Mouse (Mus musculus) limb, embryonic 13.5 days (tissue): ENCODE data around the gene Rnf225. TPM values are rescaled to one million over a fixed set of nuclear protein-coding genes. Genes with fewer than 3 reads are reported as not detected.
"Not testable (repeated sequence)": the region's sequence is repeated elsewhere in the genome, so short reads cannot be mapped to it uniquely, and the experiment has no call there.

Experiments used
- ATAC-seq: fragments of 200-750 bp; cut with Nextera tagmentation; 2 replicates; pipeline ENCODE4 v1.8.0; 2017; ENCODE audit warnings: low read depth, moderate number of reproducible peaks, moderate TSS enrichment; ENCODE audit not compliant: low FRiP score
- H3K27ac ChIP-seq: fragments of 300-500 bp; sonication (generic); 2 replicates; pipeline ENCODE4 v1.5.1; 2015; ENCODE audit warnings: inconsistent platforms, mild to moderate bottlenecking, moderate library complexity
- H3K27me3 ChIP-seq: fragments of 300-500 bp; sonication (generic); 2 replicates; pipeline ENCODE4 v1.6.1; 2015; ENCODE audit warnings: mild to moderate bottlenecking, inconsistent platforms
- H3K36me3 ChIP-seq: fragments of 300-500 bp; sonication (generic); 2 replicates; pipeline ENCODE4 v1.6.1; 2015; ENCODE audit warnings: inconsistent platforms, mild to moderate bottlenecking, moderate library complexity
- H3K4me1 ChIP-seq: fragments of 300-500 bp; sonication (generic); 2 replicates; pipeline ENCODE4 v1.6.1; 2015; ENCODE audit warnings: inconsistent platforms
- H3K4me2 ChIP-seq: fragments of 300-500 bp; sonication (generic); replicated peaks from 2 replicates; pipeline ENCODE4 v1.6.1; 2015; ENCODE audit warnings: inconsistent platforms, mild to moderate bottlenecking, moderate library complexity
- H3K4me3 ChIP-seq: fragments of 300-500 bp; sonication (generic); 2 replicates; pipeline ENCODE4 v1.5.1; 2015; ENCODE audit warnings: moderate library complexity, mild to moderate bottlenecking, inconsistent platforms
- H3K9ac ChIP-seq: fragments of 300-500 bp; sonication (generic); 2 replicates; pipeline ENCODE4 v1.6.1; 2015; ENCODE audit warnings: mild to moderate bottlenecking, inconsistent platforms
- H3K9me3 ChIP-seq: fragments of 300-500 bp; sonication (generic); 2 replicates; pipeline ENCODE4 v1.6.1; 2016; ENCODE audit warnings: inconsistent platforms
- WGBS: fragments of 180-500 bp; shearing (Covaris S2); methylation state at CpG from one replicate; pipeline ENCODE4 v1.1.7; 2015; 5-methylcytosine and 5-hydroxymethylcytosine counted together
- polyA plus RNA-seq: library from polyadenylated mRNA; unstranded; fragments of >200 nt; fragmentation: Nextera tagmentation; extraction: Ambion mirVana; gene quantifications from 2 replicates; pipeline ENCODE4 v1.2.1, GENCODE M21; 2015

The Rnf225 gene
- polyA plus RNA-seq, 1 experiment from 2014 or later: 0.64 TPM

DNA sequence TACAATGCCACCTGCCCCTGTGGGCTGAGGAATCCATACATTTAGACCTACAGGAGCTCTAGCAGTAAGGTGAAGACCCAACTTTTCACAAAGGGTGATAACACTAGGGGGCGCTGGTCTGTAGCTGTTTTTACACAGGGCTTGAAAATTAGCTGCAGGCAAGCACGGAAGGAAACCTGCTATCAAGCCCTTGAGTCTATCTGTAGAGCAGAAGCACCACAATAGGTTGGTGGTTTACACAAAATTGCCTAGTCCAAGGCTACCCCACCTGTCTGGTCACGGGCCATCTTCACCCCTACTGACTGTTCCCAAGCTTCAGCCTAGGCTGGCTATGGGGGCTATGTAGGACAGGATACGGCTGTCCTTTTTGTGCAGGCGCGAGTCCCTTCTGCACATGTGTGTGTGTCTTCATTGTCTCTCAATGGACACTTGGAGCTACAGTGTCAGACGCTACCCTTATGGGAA, 17.7 kb upstream of the Rnf225 start:
- peaks cover 6% of the 10 kb centered on the region; the same call in 1 of the 2 replicates for H3K4me1 ChIP-seq
- peak overlapping the region; percentile 62 for H3K4me2 ChIP-seq
- peaks cover 49% of the 10 kb centered on the region for H3K36me3 ChIP-seq
- WGBS: 47% methylated on average over 7 of the region's 7 CpGs
- H3K4me3 ChIP-seq: peak overlapping the region; percentile 51
- H3K27ac ChIP-seq: peak overlapping the region; percentile 88; the same call in 1 of the 2 replicates
- no peaks in the 10 kb centered on the region for H3K27me3 ChIP-seq
- peak; percentile 17; the same call in 1 of the 2 replicates for ATAC-seq
- peak overlapping the region; percentile 66 for H3K9ac ChIP-seq
- H3K9me3 ChIP-seq: no peaks in the 10 kb centered on the region

DNA sequence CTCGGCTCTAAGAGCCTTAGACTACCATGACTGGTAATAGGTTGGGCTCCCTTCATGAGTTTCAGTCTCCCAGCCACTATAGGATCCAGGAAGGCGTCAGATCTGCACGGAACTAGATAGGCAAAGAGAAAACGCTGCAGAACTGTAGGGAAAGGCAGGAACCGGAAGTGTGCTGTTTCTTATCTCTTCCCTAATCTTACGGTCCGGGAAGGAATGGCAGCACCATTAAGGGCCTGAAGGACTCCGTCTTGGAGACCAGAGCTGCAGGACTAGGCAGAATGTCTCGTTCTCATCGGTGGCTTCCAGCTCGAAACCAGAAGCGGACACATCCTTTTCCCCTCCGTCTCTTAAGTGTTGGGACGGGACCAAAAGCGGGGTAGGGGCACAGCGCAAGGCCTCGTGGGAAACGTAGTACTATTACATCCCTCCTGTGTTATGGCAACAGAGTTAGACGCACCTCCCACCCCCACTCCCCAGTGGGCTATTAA, 17.0 kb upstream of the Rnf225 start:
- Histone ChIP-seq H3K9me3 (no peaks in the 10 kb centered on the region), H3K4me2 (peak overlapping the region; percentile 62), H3K27me3 (no peaks in the 10 kb centered on the region), H3K36me3 (peaks cover 43% of the 10 kb centered on the region), H3K4me3 (peak overlapping the region; percentile 51), H3K9ac (peak overlapping the region; percentile 66), H3K4me1 (peaks cover 6% of the 10 kb centered on the region; the same call in 1 of the 2 replicates), H3K27ac (peak overlapping the region; percentile 88)
- WGBS: 6% methylated on average over 19 of the region's 19 CpGs
- ATAC-seq: peak; percentile 85

DNA sequence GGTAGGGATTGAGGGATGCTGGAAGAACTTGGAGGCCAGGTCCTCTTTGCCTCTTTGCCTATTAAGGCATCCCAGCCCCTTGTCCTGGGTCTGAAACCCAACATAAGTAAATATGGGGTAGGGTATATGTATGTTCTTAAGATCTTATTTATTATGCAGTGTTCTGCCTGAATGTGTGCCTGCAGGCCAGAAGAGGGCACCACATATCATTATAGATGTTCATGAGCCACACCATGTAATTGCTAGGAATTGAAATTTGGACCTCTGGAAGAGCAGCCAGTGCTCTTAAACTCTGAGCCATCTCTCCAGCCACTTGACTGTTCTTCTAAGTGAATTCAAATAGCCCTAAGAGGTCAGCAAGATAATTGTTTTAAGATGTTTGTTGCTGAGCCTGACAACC, 13.7 kb upstream of the Rnf225 start:
- no peak for ATAC-seq
- no peaks in the 10 kb centered on the region for H3K27me3 ChIP-seq

DNA sequence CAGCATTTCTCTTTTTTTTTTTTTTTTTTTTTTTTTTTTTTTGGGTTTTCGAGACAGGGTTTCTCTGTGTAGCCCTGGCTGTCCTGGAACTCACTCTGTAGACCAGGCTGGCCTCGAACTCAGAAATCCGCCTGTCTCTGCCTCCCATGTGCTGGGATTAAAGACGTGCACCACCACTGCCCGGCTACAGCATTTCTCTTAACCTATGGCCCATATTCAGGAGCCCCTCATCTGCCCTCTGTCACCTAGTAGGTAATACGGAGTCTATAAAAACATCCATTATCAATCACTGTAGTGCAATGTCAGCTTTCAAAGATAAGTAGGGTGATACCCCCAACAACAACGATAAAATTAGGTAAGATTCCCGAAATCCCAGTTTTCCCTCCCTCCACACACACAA, 6.7 kb upstream of the Rnf225 start:
- H3K27me3 ChIP-seq, H3K9me3 ChIP-seq, H3K9ac ChIP-seq, ATAC-seq, H3K27ac ChIP-seq, H3K4me3 ChIP-seq: not testable (repeated sequence)
- peaks cover 13% of the 10 kb centered on the region for H3K4me1 ChIP-seq
- 0 out of 2 replicates have a peak overlapping the region, but pooled peaks have one; percentile 14 for H3K4me2 ChIP-seq
- WGBS: 87% methylated on average over 7 of the region's 8 CpGs
- peaks cover 25% of the 10 kb centered on the region for H3K36me3 ChIP-seq

More for the DNA sequence above, 13.7 kb upstream of the Rnf225 start:
- H3K9ac ChIP-seq: no peak overlapping the region
- H3K36me3 ChIP-seq: peaks cover 9% of the 10 kb centered on the region
- no peak overlapping the region for H3K4me2 ChIP-seq
- peaks cover 6% of the 10 kb centered on the region; the same call in 1 of the 2 replicates for H3K4me1 ChIP-seq
- no peaks in the 10 kb centered on the region for H3K9me3 ChIP-seq
- no peak overlapping the region for H3K4me3 ChIP-seq
- H3K27ac ChIP-seq: no peak overlapping the region

DNA sequence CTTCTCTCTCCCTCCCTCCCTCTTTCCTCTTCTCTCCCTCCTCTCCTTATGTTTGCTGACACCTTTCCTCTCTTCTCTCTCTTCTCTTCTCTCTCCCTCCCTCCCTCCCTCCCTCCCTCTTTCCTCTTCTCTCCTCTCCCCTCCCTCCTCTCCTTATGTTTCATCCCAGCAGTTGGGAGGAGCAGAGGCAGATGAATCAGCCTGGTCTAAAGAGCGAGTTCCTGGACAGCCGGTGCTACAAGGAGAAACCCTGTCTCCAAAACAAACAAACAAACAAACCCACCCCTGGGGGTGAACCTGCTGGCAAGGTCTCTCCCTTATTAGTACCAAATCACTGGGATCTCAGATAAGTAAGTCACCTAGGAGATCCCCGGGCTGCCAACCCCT, 5.9 kb upstream of the Rnf225 start:
- H3K27ac ChIP-seq: peak overlapping the region; percentile 95
- H3K4me1 ChIP-seq: peaks cover 13% of the 10 kb centered on the region
- peak; percentile 0; the same call in 1 of the 2 replicates for ATAC-seq
- peak overlapping the region; percentile 84 for H3K9ac ChIP-seq
- H3K36me3 ChIP-seq: peaks cover 33% of the 10 kb centered on the region
- 0% methylated on average over 3 of the region's 3 CpGs for whole genome bisulfite sequencing
- peak overlapping the region; percentile 96 for H3K4me3 ChIP-seq
- H3K9me3 ChIP-seq: no peaks in the 10 kb centered on the region
- H3K4me2 ChIP-seq: peak overlapping the region; percentile 84
- H3K27me3 ChIP-seq: peaks cover 17% of the 10 kb centered on the region

DNA sequence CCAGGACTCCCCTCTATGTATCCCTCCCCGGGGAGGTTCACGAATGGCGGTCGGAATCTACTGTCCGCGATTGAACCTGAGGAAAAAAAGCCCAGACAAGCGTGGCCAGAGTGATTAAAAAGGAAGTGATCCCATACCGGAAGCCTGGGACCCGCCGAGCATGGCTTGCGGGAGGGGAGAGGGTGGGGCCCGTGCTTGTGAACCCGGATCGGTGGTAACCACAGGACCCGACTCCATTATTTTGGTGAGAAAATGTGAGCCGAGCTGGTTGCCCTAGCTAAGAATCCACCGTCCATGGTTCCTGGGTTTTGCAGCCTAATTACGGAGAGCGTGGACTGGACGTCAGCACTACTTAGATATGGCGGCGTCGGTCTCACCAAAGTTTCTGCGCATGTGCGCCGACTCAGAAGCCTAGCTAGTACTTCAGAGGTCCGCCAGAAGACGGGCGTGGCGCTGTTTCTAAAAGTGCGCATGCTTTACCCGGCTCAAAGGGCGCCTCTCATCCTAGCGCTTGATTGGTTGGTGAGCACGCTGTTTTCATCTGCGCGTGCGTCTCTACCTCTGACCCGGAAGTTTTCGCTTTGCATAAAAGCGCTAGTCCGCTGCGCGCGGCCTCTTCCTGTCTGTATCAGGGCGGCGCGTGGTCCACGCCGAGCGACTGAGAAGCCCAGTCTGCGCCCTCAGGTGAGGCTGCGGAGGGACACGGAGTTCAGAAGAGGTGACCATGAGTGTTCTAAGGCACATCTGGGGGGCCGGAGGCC, 5.3 kb upstream of the Rnf225 start, which contains the start of gene Rps5:
TSS of gene Rps5 (plus strand) at position 586 of the 761 bp plus-strand sequence.
- H3K36me3 ChIP-seq: peaks cover 39% of the 10 kb centered on the region
- H3K4me3 ChIP-seq: peak within 1 kb of the TSS; percentile 96
- peak within 1 kb of the TSS; percentile 94 for H3K9ac ChIP-seq
- peaks cover 23% of the 10 kb centered on the region for H3K27me3 ChIP-seq
- peak within 1 kb of the TSS; percentile 95 for H3K27ac ChIP-seq
- ATAC-seq: peak; percentile 98
- peaks cover 13% of the 10 kb centered on the region for H3K4me1 ChIP-seq
- WGBS: under 1% methylated on average over 55 of the region's 55 CpGs
- H3K4me2 ChIP-seq: peak within 1 kb of the TSS; percentile 98
- no peaks in the 10 kb centered on the region for H3K9me3 ChIP-seq

DNA sequence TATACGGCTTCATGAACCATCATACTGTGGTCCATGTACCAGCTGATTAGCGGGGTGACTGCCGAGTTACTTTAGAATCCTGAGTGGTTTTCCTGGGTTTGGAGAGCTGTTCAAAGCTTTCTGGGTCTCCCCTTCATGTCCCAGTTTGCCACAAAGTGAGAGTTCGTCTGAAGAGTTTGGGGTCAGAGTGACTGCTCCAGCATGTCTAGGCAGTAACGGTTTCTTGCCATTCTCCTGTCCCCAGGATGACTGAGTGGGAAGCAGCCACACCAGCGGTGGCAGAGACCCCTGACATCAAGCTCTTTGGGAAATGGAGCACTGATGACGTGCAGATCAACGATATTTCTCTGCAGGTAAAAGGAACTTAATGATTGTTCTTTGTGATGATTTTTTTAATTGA, 4.5 kb upstream of the Rnf225 start:
- peaks cover 44% of the 10 kb centered on the region for H3K36me3 ChIP-seq
- H3K27ac ChIP-seq: peak overlapping the region; percentile 44; the same call in 1 of the 2 replicates
- no peak for ATAC-seq
- 2% methylated on average over 8 of the region's 8 CpGs for WGBS
- H3K9me3 ChIP-seq: no peaks in the 10 kb centered on the region
- H3K4me1 ChIP-seq: peaks cover 16% of the 10 kb centered on the region
- peaks cover 31% of the 10 kb centered on the region for H3K27me3 ChIP-seq
- H3K4me3 ChIP-seq: peak overlapping the region; percentile 96
- peak overlapping the region; percentile 94 for H3K9ac ChIP-seq
- H3K4me2 ChIP-seq: peak overlapping the region; percentile 98

DNA sequence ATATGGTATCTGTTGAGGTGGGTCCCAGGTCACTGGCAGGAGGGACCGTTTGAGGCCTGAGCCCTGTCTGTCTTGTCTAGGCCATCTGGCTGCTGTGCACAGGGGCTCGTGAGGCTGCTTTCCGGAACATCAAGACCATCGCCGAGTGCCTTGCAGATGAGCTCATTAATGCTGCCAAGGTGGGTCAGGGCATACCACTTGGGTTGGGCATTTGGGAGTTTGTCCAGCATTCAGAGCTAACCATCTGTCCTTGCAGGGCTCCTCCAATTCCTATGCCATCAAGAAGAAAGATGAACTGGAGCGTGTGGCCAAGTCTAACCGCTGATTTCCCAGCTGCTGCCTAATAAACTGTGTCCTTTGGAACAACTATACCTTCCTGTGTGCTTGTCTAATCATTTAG, 900 bp upstream of the Rnf225 start:
- H3K4me3 ChIP-seq: no peak overlapping the region
- H3K36me3 ChIP-seq: peaks cover 44% of the 10 kb centered on the region
- WGBS: 81% methylated on average over 7 of the region's 7 CpGs
- no peak overlapping the region for H3K27ac ChIP-seq
- no peaks in the 10 kb centered on the region for H3K9me3 ChIP-seq
- peaks cover 24% of the 10 kb centered on the region for H3K4me1 ChIP-seq
- peaks cover 52% of the 10 kb centered on the region for H3K27me3 ChIP-seq
- no peak overlapping the region for H3K9ac ChIP-seq
- no peak overlapping the region for H3K4me2 ChIP-seq
- no peak for ATAC-seq

DNA sequence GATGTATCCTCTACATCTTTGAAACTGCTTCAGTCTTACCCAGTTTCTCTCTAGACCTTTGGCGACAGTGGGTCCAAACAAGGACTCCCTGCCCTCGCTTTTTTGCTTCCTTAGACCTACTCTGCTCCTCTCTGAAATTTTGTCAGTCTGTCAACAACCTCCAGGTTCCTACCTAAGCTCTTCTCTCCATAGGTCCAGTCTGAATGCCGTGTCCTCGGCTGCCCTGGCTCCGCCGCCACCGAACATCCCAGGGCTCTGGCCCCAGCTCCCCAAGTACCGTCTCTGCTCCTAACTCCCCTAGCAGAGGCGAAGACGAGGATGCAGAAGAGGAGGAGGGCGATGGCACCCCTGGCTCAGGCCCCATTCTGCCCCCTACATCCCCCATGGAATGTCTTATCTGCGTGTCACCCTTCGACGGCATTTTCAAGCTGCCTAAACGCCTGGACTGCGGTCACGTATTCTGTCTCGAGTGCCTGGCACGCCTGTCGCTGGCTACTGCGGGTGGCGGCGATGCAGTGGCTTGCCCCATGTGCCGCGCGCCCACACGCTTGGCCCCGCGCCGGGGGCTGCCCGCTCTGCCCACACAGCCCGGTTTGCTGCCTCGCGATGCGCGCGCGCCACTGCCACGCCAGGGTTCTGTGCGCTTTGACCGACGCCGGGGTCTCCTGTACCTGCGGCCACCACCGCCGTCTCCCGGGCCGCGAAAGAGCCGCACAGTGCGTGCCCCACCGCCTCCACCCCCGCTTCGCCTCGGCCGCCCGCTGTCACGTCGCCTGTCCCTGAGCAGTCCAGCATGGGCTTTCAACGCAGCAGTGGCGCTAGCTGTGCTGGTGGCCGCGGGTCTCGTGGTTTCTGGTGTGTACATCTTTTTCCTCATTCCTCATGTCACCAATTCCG, 725 bp downstream of the Rnf225 start:
- H3K36me3 ChIP-seq: peaks cover 44% of the 10 kb centered on the region
- no peak overlapping the region for H3K27ac ChIP-seq
- ATAC-seq: peak; percentile 31; the same call in 1 of the 2 replicates
- H3K9ac ChIP-seq: peak overlapping the region; percentile 65
- WGBS: 2% methylated on average over 64 of the region's 65 CpGs
- peaks cover 52% of the 10 kb centered on the region for H3K27me3 ChIP-seq
- no peaks in the 10 kb centered on the region for H3K9me3 ChIP-seq
- H3K4me1 ChIP-seq: peaks cover 21% of the 10 kb centered on the region
- peak overlapping the region; percentile 64 for H3K4me2 ChIP-seq
- H3K4me3 ChIP-seq: peak overlapping the region; percentile 41

DNA sequence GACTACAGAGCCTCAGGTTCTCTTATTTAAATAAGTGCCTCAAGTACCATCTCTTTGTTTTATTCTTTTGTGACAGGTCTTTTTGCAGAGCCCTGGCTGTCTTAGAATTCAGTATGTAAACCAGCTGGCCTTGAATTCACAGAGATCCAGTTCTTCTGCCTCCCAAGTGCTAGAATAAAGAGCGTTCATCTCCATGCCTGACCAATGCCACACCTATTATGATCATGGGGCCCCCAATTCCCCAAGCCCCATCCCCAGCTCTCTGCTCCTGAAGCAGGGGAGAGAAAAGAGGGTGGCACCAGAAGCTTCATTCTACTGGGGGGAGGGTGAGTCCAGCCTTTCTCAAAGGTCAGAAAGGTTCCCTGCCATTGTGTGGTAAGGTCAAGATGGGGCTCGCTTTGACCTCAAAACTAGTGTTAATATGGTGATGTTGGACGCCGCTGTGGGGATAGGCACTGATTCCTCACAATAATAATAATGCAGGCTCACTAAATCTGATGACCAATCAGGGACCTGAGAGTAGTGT, 6.5 kb downstream of the Rnf225 start:
- H3K4me1 ChIP-seq: no peaks in the 10 kb centered on the region
- no peaks in the 10 kb centered on the region for H3K36me3 ChIP-seq
- H3K9me3 ChIP-seq: no peaks in the 10 kb centered on the region
- peaks cover 11% of the 10 kb centered on the region for H3K27me3 ChIP-seq
- H3K4me3 ChIP-seq: no peak overlapping the region
- 76% methylated on average over 4 of the region's 4 CpGs for WGBS
- no peak overlapping the region for H3K4me2 ChIP-seq
- no peak overlapping the region for H3K27ac ChIP-seq
- ATAC-seq: no peak
- no peak overlapping the region for H3K9ac ChIP-seq

DNA sequence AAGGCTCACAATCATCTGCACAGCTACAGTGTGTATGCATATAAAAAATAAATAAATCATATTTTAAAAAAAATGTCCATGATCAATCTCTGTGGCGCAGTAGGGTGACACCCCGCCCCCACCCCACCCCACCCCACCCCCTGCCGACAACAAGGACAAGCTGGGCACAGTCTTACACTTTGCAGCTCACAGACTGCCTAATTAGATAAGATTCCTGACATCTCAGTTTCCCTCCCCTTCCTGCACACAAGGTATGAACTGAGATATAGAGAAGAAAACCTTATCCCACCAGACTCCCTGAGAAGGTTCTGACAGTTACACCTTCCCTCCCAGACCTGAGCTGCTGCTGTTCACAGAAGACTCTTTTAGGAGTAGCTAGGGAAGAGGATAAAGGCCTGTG, 7.6 kb downstream of the Rnf225 start:
- Histone ChIP-seq H3K4me2 (no peak overlapping the region), H3K27me3 (no peaks in the 10 kb centered on the region), H3K27ac (no peak overlapping the region), H3K4me1 (no peaks in the 10 kb centered on the region), H3K9ac (no peak overlapping the region), H3K36me3 (no peaks in the 10 kb centered on the region), H3K9me3 (no peaks in the 10 kb centered on the region), H3K4me3 (no peak overlapping the region)
- ATAC-seq: no peak
- WGBS: 70% methylated on average over 3 of the region's 3 CpGs
